Mouse (Mus musculus) forebrain, embryonic 12.5 days (tissue): ENCODE data around the gene Tns2. TPM values are rescaled to one million over a fixed set of nuclear protein-coding genes. Genes with fewer than 3 reads are reported as not detected.
"Not testable (repeated sequence)": the region's sequence is repeated elsewhere in the genome, so short reads cannot be mapped to it uniquely, and the experiment has no call there.

Experiments
- ATAC-seq: fragments of 200-750 bp; cut with Nextera tagmentation; 2 replicates; pipeline ENCODE4 v1.8.0; 2017; ENCODE audit warnings: moderate TSS enrichment; ENCODE audit not compliant: low FRiP score
- H3K27ac ChIP-seq: fragments of 300-500 bp; sonication (generic); 2 replicates; pipeline ENCODE4 v1.5.1; 2016; ENCODE audit warnings: mild to moderate bottlenecking
- H3K27me3 ChIP-seq: fragments of 300-500 bp; sonication (generic); 2 replicates; pipeline ENCODE4 v1.6.1; 2016; ENCODE audit warnings: mild to moderate bottlenecking
- H3K36me3 ChIP-seq: fragments of 300-500 bp; sonication (generic); replicated peaks from 2 replicates; pipeline ENCODE4 v1.6.1; 2016; ENCODE audit warnings: mild to moderate bottlenecking
- H3K4me1 ChIP-seq: fragments of 300-500 bp; sonication (generic); 2 replicates; pipeline ENCODE4 v1.6.1; 2016
- H3K4me2 ChIP-seq: fragments of 300-500 bp; sonication (generic); 2 replicates; pipeline ENCODE4 v1.6.1; 2016; ENCODE audit warnings: mild to moderate bottlenecking, moderate library complexity
- H3K4me3 ChIP-seq: fragments of 300-500 bp; sonication (generic); replicated peaks from 2 replicates; pipeline ENCODE4 v1.5.1; 2016; ENCODE audit warnings: mild to moderate bottlenecking
- H3K9ac ChIP-seq: fragments of 300-500 bp; sonication (generic); 2 replicates; pipeline ENCODE4 v1.6.1; 2016; ENCODE audit warnings: mild to moderate bottlenecking
- H3K9me3 ChIP-seq: fragments of 300-500 bp; sonication (generic); 2 replicates; pipeline ENCODE4 v1.6.1; 2016
- WGBS: fragments of 180-500 bp; shearing (Covaris S2); methylation state at CpG from one replicate; pipeline ENCODE4 v1.1.7; 2016; 5-methylcytosine and 5-hydroxymethylcytosine counted together
- polyA plus RNA-seq: library from polyadenylated mRNA; unstranded; fragments of >200 nt; fragmentation: Nextera tagmentation; extraction: Ambion mirVana; gene quantifications from 2 replicates; pipeline ENCODE4 v1.2.1, GENCODE M21; 2016

The Tns2 gene
- polyA plus RNA-seq, 1 experiment from 2014 or later, result 8.2 TPM

DNA sequence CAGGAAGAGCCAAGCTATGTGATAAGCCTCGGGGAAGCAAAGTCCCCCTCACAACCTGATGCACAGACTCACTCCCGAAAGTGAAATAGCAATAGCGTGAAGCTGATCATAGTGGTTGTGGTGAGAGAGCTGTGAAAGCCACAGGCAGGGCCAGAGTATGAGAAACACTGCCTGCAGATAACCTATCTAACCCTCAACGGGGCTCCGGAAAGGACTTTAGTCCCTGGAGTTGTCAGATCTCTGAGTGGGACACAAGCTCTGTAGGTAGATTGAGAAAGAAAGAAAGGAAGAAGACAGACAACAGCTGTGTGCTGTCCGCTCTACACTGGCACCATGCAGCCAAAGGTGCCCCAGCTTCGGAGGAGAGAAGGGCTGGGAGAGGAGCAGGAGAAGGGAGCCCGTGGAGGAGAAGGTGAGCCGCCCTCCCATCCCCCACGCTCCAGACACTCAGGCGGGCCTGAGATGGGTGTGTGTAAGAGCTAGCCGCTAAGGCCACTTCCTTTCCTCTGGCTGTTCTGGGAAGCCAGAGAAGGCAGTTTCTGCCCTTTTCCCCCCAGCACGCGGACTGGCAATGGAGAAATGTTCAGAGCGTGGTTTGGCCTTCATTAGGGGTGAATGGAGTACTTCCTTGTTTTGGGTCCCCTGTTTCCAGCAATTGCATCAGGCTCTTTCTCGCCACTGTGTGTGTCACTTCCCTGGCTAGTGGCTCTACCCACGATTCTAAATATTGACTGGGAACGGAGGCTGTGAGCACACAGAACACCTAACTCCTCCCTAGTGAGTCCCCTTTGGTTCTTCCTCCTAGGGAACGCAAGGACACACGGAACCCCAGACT is 50.3 kb downstream of the Tns2 start, which contains the start of gene Soat2:
Soat2 (plus strand) TSS at position 226 of the 835 bp plus-strand sequence.
- Histone ChIP-seq H3K27ac (no peak within 1 kb of the TSS), H3K27me3 (peaks cover 15% of the 10 kb centered on the region), H3K4me3 (no peak within 1 kb of the TSS)

DNA sequence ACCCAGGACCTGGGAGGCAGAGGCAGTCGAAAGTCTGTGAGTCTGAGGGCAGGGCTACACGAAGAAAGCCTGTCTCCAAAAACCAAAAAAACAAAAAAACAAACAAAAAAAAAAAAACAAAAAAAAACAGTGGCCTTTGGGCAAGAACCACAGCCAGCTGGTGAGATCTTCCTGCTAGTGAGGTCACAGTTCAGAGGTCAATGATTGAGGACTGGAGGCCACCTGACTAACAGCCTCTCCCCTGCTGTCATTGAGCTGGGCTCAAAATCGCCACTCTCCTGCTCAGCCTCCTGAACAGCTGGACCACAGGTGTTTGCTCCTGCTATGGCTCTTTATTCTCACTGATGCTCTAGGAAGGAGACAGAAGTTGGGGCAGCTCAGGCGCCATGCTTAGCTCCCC is 52.4 kb downstream of the Tns2 start:
- no peak overlapping the region for H3K4me3 ChIP-seq
- no peak overlapping the region for H3K4me2 ChIP-seq
- peaks cover 15% of the 10 kb centered on the region for H3K4me1 ChIP-seq
- 0 out of 2 replicates have a peak, but pooled peaks cover 7% of the 10 kb centered on the region for H3K27me3 ChIP-seq
- no peak overlapping the region for H3K27ac ChIP-seq
- no peak for ATAC-seq
- H3K9me3 ChIP-seq, result no peaks in the 10 kb centered on the region
- WGBS, result 36% methylated on average over 4 of the region's 4 CpGs
- H3K9ac ChIP-seq, result no peak overlapping the region
- no peaks in the 10 kb centered on the region for H3K36me3 ChIP-seq

More for the DNA sequence above, 50.3 kb downstream of the Tns2 start, which contains the start of gene Soat2:
- Histone ChIP-seq H3K9me3 (no peaks in the 10 kb centered on the region), H3K36me3 (no peaks in the 10 kb centered on the region), H3K4me1 (peaks cover 10% of the 10 kb centered on the region), H3K4me2 (no peak within 1 kb of the TSS), H3K9ac (no peak within 1 kb of the TSS)
- WGBS, result 59% methylated on average over 20 of the region's 20 CpGs
- no peak for ATAC-seq

DNA sequence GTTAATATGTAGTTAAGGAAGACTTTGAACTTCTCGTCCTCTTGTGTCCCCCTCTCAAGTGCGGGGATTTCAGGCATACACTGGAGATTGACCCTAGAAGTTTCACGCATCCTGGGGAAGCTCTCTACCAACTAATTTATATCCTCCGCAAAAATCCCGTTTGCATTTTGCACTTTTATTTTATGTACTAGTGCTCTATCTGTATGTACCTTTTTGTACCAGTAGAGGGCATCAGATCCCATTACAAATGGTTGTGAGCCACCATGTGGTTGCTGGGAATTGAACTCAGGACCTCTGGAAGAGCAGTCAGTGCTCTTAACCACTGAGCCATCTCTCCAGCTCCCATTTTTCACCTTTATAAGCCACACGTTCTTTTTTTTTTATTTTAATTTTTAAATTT is 54.8 kb downstream of the Tns2 start:
- not testable (repeated sequence) for H3K9ac ChIP-seq, H3K4me2 ChIP-seq, H3K36me3 ChIP-seq, H3K9me3 ChIP-seq, H3K27ac ChIP-seq, H3K27me3 ChIP-seq, H3K4me3 ChIP-seq, ATAC-seq
- 92% methylated on average over 6 of the region's 6 CpGs for WGBS
- peaks cover 17% of the 10 kb centered on the region for H3K4me1 ChIP-seq

DNA sequence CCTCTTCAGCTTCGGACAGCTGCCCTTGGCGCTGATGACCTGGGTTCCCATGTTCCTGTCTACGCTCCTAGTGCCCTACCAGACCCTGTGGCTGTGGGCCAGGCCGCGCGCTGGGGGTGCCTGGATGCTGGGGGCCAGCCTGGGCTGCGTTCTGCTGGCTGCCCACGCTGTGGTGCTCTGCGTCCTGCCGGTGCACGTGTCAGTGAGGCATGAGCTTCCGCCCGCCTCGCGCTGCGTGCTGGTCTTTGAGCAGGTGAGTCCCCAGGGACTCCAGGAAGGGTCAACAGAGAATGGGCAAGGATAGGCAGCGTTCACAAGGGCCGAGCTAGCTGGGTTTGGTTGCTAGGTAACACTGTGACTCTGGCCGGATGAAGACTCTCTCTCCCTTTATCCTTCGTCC is 56.6 kb downstream of the Tns2 start:
- no peak overlapping the region for H3K27ac ChIP-seq
- 27% methylated on average over 20 of the region's 20 CpGs for WGBS
- H3K4me2 ChIP-seq, result peak overlapping the region; percentile 21; the same call in 1 of the 2 replicates
- peaks cover 12% of the 10 kb centered on the region for H3K4me1 ChIP-seq
- H3K4me3 ChIP-seq, result no peak overlapping the region
- no peaks in the 10 kb centered on the region for H3K36me3 ChIP-seq
- H3K9me3 ChIP-seq, result no peaks in the 10 kb centered on the region
- no peak overlapping the region for H3K9ac ChIP-seq
- ATAC-seq, result 0 out of 2 replicates have a peak, but pooled peaks have one; percentile 49
- 0 out of 2 replicates have a peak, but pooled peaks cover 3% of the 10 kb centered on the region for H3K27me3 ChIP-seq

DNA sequence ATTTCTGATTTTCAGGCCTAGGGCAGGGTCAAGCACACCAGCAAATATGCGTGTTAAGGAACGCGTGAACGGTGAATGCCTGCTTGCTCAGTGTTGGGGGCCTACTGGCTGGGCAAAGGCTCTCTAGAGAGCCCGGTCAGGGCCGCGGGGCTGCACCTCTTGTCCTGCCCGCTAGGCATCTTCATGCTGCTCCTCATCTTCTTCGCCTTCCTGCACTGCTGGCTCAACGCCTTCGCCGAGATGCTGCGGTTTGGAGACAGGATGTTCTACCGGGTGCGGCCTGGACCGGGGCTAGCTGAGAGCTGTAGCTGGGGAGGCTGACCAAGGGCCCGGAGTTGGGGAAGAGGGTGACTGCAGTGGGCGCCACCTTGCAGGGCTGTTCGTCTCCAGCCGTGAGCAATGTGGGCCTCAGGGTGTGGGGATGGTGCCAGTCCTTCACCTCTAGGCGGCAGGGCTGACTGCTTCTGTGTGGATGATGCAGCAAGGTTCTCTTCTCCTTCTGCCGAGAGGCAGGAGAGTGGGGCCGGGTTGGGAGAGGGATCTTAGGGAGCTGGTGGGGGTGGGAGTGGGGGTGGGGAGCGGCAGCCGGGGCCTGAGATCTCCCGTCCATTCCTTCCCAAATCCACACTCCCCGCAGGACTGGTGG is 60.3 kb downstream of the Tns2 start:
- Histone ChIP-seq H3K9ac (no peak overlapping the region), H3K4me2 (no peak overlapping the region), H3K27ac (no peak overlapping the region), H3K27me3 (no peaks in the 10 kb centered on the region), H3K36me3 (no peaks in the 10 kb centered on the region), H3K4me1 (peaks cover 7% of the 10 kb centered on the region), H3K9me3 (no peaks in the 10 kb centered on the region), H3K4me3 (no peak overlapping the region)
- WGBS, result 64% methylated on average over 23 of the region's 27 CpGs
- ATAC-seq, result no peak

DNA sequence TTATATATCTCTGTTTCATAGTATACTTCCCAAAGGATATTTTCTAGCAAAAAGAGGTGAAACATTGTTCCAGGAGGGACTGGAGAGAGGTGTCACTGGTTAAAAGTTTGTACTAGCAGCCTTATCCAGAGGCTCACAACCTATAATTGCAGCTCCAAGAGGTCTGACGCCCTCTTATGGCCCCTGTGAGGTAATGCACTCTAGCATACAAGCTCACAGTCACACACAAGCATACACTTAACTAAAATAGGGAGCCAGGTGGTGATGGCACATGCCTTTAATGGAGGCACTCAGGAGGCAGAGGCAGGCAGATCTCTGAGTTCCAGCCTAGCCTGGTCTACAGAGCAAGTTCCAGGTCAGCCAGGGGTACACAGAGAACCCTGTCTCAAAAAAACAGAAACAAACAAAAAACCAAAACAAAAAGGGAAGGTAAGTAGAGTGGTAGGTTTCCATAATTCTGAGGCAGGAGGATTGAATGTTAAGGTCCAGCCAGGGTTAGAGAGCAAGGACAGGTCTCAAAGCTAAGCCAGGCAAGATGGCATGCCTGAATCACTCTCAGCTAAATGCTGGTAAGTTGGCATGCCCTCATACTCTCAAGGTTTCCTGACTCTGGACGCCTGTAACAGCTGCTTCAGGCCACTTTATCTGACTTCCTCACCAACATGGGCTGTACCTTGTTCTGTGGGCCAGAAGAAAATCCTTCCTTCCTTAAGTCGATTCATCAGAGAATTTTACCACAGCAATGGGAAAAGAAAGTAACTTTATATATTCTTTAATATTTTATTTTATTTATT is 63.9 kb downstream of the Tns2 start:
- no peaks in the 10 kb centered on the region for H3K36me3 ChIP-seq
- 56% methylated on average over 3 of the region's 3 CpGs for WGBS
- no peak overlapping the region for H3K27ac ChIP-seq
- no peaks in the 10 kb centered on the region for H3K4me1 ChIP-seq
- ATAC-seq, result no peak
- no peaks in the 10 kb centered on the region for H3K27me3 ChIP-seq
- no peaks in the 10 kb centered on the region for H3K9me3 ChIP-seq
- no peak overlapping the region for H3K4me2 ChIP-seq
- no peak overlapping the region for H3K9ac ChIP-seq
- H3K4me3 ChIP-seq, result no peak overlapping the region

DNA sequence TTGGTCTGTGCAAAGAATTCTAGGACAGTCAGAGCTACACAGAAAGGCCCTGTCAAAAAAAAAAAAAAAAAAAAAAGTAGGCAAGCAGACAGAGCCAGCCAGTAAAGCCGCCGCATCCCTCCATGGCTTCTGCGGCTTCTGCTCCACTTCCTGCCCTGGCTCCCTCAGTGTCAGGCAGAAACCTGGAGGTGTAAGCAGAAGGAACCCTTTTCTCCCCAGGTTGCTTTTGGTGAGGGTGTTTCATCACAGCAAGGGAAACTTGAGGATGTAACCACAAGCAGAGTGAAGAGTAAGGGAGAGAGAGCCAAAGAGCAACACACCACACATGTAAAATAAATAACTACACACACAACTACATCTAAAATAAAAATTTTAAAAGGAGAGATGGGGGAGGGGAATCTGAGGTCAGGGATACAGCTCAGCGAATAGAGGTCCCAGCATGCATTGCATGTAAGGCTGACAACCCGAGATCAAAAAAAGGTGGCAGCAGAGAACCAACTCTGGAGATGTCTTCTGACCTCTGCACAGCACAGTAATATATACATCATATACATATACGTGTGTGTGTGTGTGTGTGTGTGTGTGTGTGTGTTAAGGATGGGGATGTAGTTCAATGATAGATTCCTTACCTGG is 65.4 kb downstream of the Tns2 start:
- H3K27me3 ChIP-seq, result no peaks in the 10 kb centered on the region
- H3K9me3 ChIP-seq, result no peaks in the 10 kb centered on the region
- WGBS, result 66% methylated on average over 6 of the region's 6 CpGs
- no peak for ATAC-seq
- H3K9ac ChIP-seq, result no peak overlapping the region
- no peak overlapping the region for H3K27ac ChIP-seq
- H3K4me2 ChIP-seq, result no peak overlapping the region
- H3K4me3 ChIP-seq, result no peak overlapping the region
- H3K4me1 ChIP-seq, result no peaks in the 10 kb centered on the region
- no peaks in the 10 kb centered on the region for H3K36me3 ChIP-seq

Other genes with a start within 250 kb of the Tns2 start
- 4.0 and 4.5 TPM in 2 replicates for gene Krt1, start 249.6 kb upstream of the Tns2 start, polyA plus RNA-seq
- not detected in 2 replicates for gene Krt77, start 230.7 kb upstream of the Tns2 start, polyA plus RNA-seq
- gene Krt76, start 207.5 kb upstream of the Tns2 start, polyA plus RNA-seq, result not detected in 2 replicates
- gene Krt4, start 175.7 kb upstream of the Tns2 start, polyA plus RNA-seq, result not detected in 2 replicates
- 0.08 and 0.15 TPM in 2 replicates for gene Krt79, start 160.1 kb upstream of the Tns2 start, polyA plus RNA-seq
- not detected in 2 replicates for gene Krt78, start 146.1 kb upstream of the Tns2 start, polyA plus RNA-seq
- gene Krt8, start 95.9 kb upstream of the Tns2 start, polyA plus RNA-seq, result 10.0 and 13.4 TPM in 2 replicates
- 9.4 and 13.6 TPM in 2 replicates for gene Krt18, start 72.2 kb upstream of the Tns2 start, polyA plus RNA-seq
- gene Eif4b, start 26.6 kb upstream of the Tns2 start, polyA plus RNA-seq, result 109 TPM in 2 replicates
- gene Spryd3, start 35.8 kb downstream of the Tns2 start, polyA plus RNA-seq, result 19.1 and 19.6 TPM in 2 replicates
- gene Igfbp6, start 43.9 kb downstream of the Tns2 start, polyA plus RNA-seq, result 0.24 and 0.79 TPM in 2 replicates
- 0.08 TPM in 1 of 2 replicates, not detected in the other for gene Soat2, start 50.1 kb downstream of the Tns2 start, polyA plus RNA-seq
- 127 and 132 TPM in 2 replicates for gene Zfp740, start 102.8 kb downstream of the Tns2 start, polyA plus RNA-seq
- gene Csad, start 104.3 kb downstream of the Tns2 start, polyA plus RNA-seq, result 46.2 and 51.8 TPM in 2 replicates
- 0.65 and 0.88 TPM in 2 replicates for gene Itgb7, start 131.5 kb downstream of the Tns2 start, polyA plus RNA-seq
- gene Rarg, start 157.1 kb downstream of the Tns2 start, polyA plus RNA-seq, result 13.1 and 16.7 TPM in 2 replicates
- gene Gm9918, start 170.2 kb downstream of the Tns2 start, polyA plus RNA-seq, result 0.09 and 0.17 TPM in 2 replicates
- gene Mfsd5, start 179.0 kb downstream of the Tns2 start, polyA plus RNA-seq, result 48.9 and 50.5 TPM in 2 replicates
- 36.9 and 42.3 TPM in 2 replicates for gene Espl1, start 195.9 kb downstream of the Tns2 start, polyA plus RNA-seq
- 352 and 355 TPM in 2 replicates for gene Pfdn5, start 225.7 kb downstream of the Tns2 start, polyA plus RNA-seq
- 105 and 110 TPM in 2 replicates for gene Myg1, start 231.3 kb downstream of the Tns2 start, polyA plus RNA-seq